Mouse (Mus musculus) liver, embryonic 11.5 days (tissue): Measurements from ENCODE around the gene Crybb2. TPM values are rescaled to one million over a fixed set of nuclear protein-coding genes. Genes with fewer than 3 reads are reported as not detected.

Experiments used
- ATAC-seq: fragments of 200-750 bp; cut with Nextera tagmentation; replicated peaks from 2 replicates; pipeline ENCODE4 v1.8.0; 2017; ENCODE audit warnings: moderate number of reproducible peaks, mild to moderate bottlenecking, moderate TSS enrichment, moderate library complexity; ENCODE audit not compliant: low FRiP score
- DNase-seq: peaks from one replicate; pipeline ENCODE4 v3.0.0-alpha.2; 2017; ENCODE audit warnings: low spot score
- H3K27ac ChIP-seq: fragments of 300-500 bp; sonication (generic); 2 replicates; pipeline ENCODE4 v1.5.1; 2014; ENCODE audit warnings: mild to moderate bottlenecking, low read depth, low read length, control low read depth
- H3K27me3 ChIP-seq: fragments of 300-500 bp; sonication (generic); replicated peaks from 2 replicates; pipeline ENCODE4 v1.6.1; 2014; ENCODE audit warnings: low read length, mixed read lengths; ENCODE audit not compliant: control insufficient read depth, insufficient read depth
- H3K36me3 ChIP-seq: fragments of 300-500 bp; sonication (generic); 2 replicates; pipeline ENCODE4 v1.6.1; 2014; ENCODE audit warnings: mild to moderate bottlenecking, low read length, moderate library complexity, mixed read lengths; ENCODE audit not compliant: control insufficient read depth, insufficient read depth
- H3K4me1 ChIP-seq: fragments of 300-500 bp; sonication (generic); replicated peaks from 2 replicates; pipeline ENCODE4 v1.6.1; 2014; ENCODE audit warnings: low read length, mixed read lengths; ENCODE audit not compliant: control insufficient read depth, insufficient read depth
- H3K4me2 ChIP-seq: fragments of 300-500 bp; sonication (generic); 2 replicates; pipeline ENCODE4 v1.6.1; 2014; ENCODE audit warnings: mild to moderate bottlenecking, control low read depth, moderate library complexity
- H3K4me3 ChIP-seq: fragments of 300-500 bp; sonication (generic); 2 replicates; pipeline ENCODE4 v1.5.1; 2014; ENCODE audit warnings: low read depth, low read length, control low read depth
- H3K9ac ChIP-seq: fragments of 300-500 bp; sonication (generic); 2 replicates; pipeline ENCODE4 v1.6.1; 2014; ENCODE audit warnings: low read depth, low read length, control low read depth
- H3K9me3 ChIP-seq: fragments of 300-500 bp; sonication (generic); 2 replicates; pipeline ENCODE4 v1.6.1; 2016; ENCODE audit warnings: low read length, inconsistent platforms, mixed read lengths; ENCODE audit not compliant: control insufficient read depth
- WGBS: fragments of 180-500 bp; shearing (Covaris S2); extraction: QIAGEN DNeasy Blood & Tissue Kit; methylation state at CpG from one replicate; pipeline ENCODE4 v1.1.7; 2014; 5-methylcytosine and 5-hydroxymethylcytosine counted together
- polyA plus RNA-seq: library from polyadenylated mRNA; unstranded; fragments of >200 nt; fragmentation: Nextera tagmentation; extraction: Ambion mirVana; gene quantifications from 2 replicates; pipeline ENCODE4 v1.2.1, GENCODE M21; 2014

Crybb2 gene
- polyA plus RNA-seq, 1 experiment from 2014 or later, result not detected

GRCm38 (mm10) chr5:113014808-113015235 lies 55.1 kb downstream of the Crybb2 start:
- WGBS, result 6% methylated on average over 14 of the region's 14 CpGs

DNA sequence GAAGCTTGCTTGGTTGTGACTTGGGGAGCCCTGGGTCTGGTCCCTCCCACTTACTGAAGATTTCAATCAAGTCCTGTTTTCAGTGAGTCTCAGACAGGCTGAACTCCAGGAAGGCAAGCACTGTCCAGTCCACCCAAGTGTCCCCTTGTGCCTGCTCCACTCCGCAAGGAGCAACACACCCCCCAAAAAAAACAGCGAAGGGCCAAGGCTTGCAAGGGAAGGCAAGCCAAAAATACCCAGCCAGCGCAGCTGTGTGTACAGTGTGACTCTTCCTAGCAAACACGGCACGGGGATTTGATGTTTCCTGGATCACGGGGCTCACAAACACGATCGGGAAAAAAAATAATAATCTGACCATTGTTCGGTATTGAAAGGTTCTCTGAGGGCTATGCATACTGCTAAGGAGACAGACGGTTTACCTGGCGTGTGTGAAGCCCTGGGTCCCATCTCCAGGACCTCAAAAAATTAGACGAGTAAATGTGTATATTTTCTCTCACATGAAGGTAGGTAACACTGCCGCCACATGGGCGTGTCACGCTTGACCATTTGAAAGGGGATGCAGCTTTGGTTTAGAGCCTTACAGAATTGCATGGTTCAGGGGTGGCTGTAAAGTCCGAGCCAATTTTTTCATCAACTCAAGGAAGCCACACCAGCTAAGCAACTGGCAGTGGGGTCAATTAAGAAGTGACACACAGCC lies 55.7 kb downstream of the Crybb2 start:
- DNase-seq, result no peak
- H3K36me3 ChIP-seq, result no peaks in the 10 kb centered on the region
- peak overlapping the region; percentile 58; the same call in 1 of the 2 replicates for H3K4me3 ChIP-seq
- ATAC-seq, result no peak
- H3K9me3 ChIP-seq, result no peaks in the 10 kb centered on the region
- H3K27ac ChIP-seq, result no peak overlapping the region
- WGBS, result 59% methylated on average over 16 of the region's 16 CpGs
- peaks cover 18% of the 10 kb centered on the region for H3K27me3 ChIP-seq
- H3K9ac ChIP-seq, result no peak overlapping the region
- peaks cover 9% of the 10 kb centered on the region; the same call in 1 of the 2 replicates for H3K4me1 ChIP-seq
- H3K4me2 ChIP-seq, result peak overlapping the region; percentile 59

More at GRCm38 (mm10) chr5:113014808-113015235, 55.1 kb downstream of the Crybb2 start:
- Histone ChIP-seq H3K4me1 (peaks cover 9% of the 10 kb centered on the region; the same call in 1 of the 2 replicates), H3K4me2 (peak overlapping the region; percentile 59), H3K9ac (peak overlapping the region; percentile 53; the same call in 1 of the 2 replicates), H3K27me3 (peaks cover 18% of the 10 kb centered on the region), H3K36me3 (no peaks in the 10 kb centered on the region), H3K4me3 (peak overlapping the region; percentile 58), H3K9me3 (no peaks in the 10 kb centered on the region), H3K27ac (no peak overlapping the region)
- peak; percentile 48 for DNase-seq
- 0 out of 2 replicates have a peak, but pooled peaks have one; percentile 30 for ATAC-seq

GRCm38 (mm10) chr5:113011926-113012325 lies 58.0 kb downstream of the Crybb2 start:
- WGBS, result 80% methylated on average over 10 of the region's 10 CpGs
- Histone ChIP-seq H3K4me2 (no peak overlapping the region), H3K4me3 (no peak overlapping the region), H3K4me1 (peaks cover 9% of the 10 kb centered on the region; the same call in 1 of the 2 replicates), H3K9ac (no peak overlapping the region), H3K9me3 (no peaks in the 10 kb centered on the region), H3K27me3 (peaks cover 18% of the 10 kb centered on the region), H3K27ac (no peak overlapping the region), H3K36me3 (no peaks in the 10 kb centered on the region)
- no peak for ATAC-seq
- DNase-seq, result no peak

- Histone ChIP-seq H3K36me3 (no peaks in the 10 kb centered on the region), H3K4me3 (no peak overlapping the region), H3K4me2 (no peak overlapping the region), H3K27me3 (peaks cover 2% of the 10 kb centered on the region; the same call in 1 of the 2 replicates), H3K4me1 (peaks cover 6% of the 10 kb centered on the region; the same call in 1 of the 2 replicates), H3K9me3 (no peaks in the 10 kb centered on the region), H3K27ac (no peak overlapping the region), H3K9ac (no peak overlapping the region)
- no peak for ATAC-seq
- WGBS, result 77% methylated on average over 8 of the region's 8 CpGs
- DNase-seq, result no peak
Measured at GRCm38 (mm10) chr5:113009183-113009820, 60.6 kb downstream of the Crybb2 start.

- Histone ChIP-seq H3K9me3 (no peaks in the 10 kb centered on the region), H3K9ac (no peak overlapping the region), H3K36me3 (no peaks in the 10 kb centered on the region), H3K27ac (no peak overlapping the region), H3K4me3 (no peak overlapping the region), H3K4me2 (no peak overlapping the region), H3K4me1 (peaks cover 6% of the 10 kb centered on the region; the same call in 1 of the 2 replicates), H3K27me3 (no peaks in the 10 kb centered on the region)
- ATAC-seq (no peak), DNase-seq (no peak)
- WGBS, result 66% methylated on average over 2 of the region's 2 CpGs
Measured at GRCm38 (mm10) chr5:113008496-113008895, 61.4 kb downstream of the Crybb2 start.

Other genes with a start within 250 kb of the Crybb2 start
- 0.30 and 0.60 TPM in 2 replicates for gene Myo18b, start 173.8 kb downstream of the Crybb2 start, polyA plus RNA-seq
- gene Grk3, start 54.3 kb downstream of the Crybb2 start, polyA plus RNA-seq, result 3.8 and 4.2 TPM in 2 replicates
- gene Crybb3, start 11.5 kb upstream of the Crybb2 start, polyA plus RNA-seq, result 0.27 and 0.49 TPM in 2 replicates
- gene 2900026A02Rik, start 151.1 kb upstream of the Crybb2 start, polyA plus RNA-seq, result 1.8 and 2.2 TPM in 2 replicates
- gene Tmem211, start 156.8 kb upstream of the Crybb2 start, polyA plus RNA-seq, result 0.09 TPM in 1 of 2 replicates, not detected in the other
- gene Sgsm1, start 240.7 kb upstream of the Crybb2 start, polyA plus RNA-seq, result 4.9 TPM in 2 replicates